Mouse (Mus musculus): ENCODE results near the gene Crcp.

- TF ChIP-seq CTCF (IDR thresholded peaks at IDR 0.05; ENCODE audit: control insufficient read depth, insufficient read depth, insufficient replicate concordance, low read depth, low read length) = no peak
- TF ChIP-seq POLR2A (IDR thresholded peaks at IDR 0.05; ENCODE audit: control insufficient read depth, low read depth, low read length) = no peak
These were observed 27.2 kb downstream of the Crcp start for GRCm38 (mm10) chr5:130056303-130056702.
